Mouse (Mus musculus) retina, postnatal 7 days (tissue): ENCODE data around the gene Hoxd9.

Experiments
- DNase-seq: peaks from one replicate; pipeline ENCODE4 v3.0.0-alpha.2; 2012; ENCODE audit warnings: low read depth, low spot score

Gene Hoxd9

DNA sequence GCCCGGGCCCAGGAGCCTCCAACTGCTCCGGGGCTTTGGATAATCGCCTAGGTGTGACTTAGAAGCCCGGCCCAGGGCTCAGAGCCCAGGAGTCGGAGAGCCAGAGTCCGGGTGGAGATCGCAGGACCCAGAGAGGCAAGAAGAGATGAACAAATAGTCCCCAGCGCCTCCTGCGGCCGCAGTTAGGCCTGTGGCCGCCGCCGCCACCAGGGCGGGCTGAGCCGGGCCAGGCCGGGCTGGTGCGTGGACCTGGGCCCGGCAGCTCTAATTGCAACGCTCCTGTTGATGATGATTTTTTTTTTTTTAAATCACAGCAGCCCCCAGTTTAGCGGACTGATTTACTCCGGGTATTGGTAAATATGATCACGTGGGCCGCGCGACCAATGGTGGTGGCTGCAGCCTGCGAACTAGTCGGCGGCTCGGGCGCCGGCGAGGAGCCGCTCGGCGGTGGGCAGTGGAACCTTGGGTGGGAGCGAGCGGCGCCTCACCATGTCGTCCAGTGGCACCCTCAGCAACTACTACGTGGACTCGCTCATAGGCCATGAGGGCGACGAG lies at the start of gene Hoxd9:
Hoxd9 (plus strand) TSS at position 161 of the 555 bp plus-strand sequence.
- DNase-seq, result no peak

DNA sequence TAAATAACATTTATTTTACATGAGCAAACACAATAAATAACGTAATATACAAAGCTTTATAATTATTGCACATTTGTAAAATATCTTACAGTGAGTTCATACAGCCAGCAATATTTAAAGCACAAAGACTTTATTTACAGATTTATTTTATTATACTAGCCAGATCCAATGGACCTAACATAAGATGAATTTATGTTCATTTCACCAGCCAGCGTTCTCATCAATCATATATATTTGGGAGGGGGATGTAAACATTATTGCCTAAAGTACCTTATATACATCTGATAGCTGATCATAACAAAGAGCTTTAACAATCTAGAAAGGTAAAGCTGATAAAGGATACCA lies 44.6 kb upstream of the Hoxd9 start:
- DNase-seq, result no peak

DNA sequence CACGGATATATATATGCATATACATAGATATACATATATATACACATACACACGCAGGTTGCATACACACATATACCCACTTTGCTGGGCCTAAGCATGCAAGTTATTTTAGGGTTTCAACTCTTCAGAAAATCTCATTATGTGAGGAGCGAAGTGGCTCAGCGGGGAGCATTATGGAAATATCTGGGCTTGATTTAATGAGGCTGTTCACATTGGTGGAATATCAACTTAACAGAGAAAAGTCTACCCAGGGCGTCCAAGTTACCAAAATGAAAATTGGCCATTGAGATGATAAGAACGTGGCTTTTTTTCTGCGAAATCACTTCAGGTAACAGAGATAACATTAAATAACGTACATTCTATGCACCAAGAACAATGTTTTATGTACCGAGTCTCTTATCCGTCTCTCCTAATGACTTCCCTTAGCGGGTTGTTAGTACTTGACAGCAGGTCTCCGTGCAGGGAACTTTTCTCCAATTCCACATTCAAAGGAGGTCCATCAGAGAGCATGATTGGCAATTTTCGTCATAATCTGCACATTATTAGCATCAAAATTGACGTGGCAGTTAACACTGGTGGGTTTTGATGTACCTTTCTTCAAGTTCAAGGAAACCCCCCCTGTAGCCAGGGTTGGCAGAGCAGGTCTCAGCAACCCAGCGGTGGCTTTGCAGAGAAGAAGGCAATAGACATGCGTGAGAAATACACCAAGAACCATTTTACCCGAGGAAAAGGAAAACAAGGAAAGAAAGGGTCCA lies 43.6 kb upstream of the Hoxd9 start:
- no peak for DNase-seq

DNA sequence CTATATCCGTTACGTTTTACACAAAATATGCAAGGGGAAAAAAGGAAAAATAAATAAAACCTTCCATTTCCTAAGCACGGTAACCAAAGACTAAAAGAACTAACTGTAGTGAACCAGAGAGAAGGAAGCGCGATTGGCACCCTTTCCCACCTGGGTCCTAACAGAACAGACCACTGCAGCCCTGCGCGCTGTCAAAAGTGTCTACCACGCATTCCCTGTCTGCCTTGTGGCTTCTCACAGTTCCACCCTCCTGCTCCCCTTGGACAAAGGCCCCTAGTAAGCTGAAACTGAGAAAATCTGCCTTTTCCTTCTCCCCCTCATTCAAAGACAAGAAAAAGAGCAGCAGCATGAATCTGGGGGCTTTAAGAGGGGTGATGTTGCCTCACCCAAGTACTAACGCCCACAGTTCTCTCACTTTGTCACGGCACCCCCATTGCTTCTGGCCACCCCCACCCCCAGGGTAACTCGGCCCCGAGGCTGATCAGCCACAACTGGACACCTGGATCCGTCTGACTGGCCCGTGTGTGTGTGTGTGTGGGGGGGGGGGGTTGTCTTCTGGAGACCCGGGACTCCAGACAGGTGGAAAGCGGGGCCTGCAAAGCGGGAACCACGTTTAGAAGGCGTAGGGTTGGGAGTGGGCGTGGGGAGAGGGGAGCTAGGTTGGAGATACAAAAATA lies 42.6 kb upstream of the Hoxd9 start:
- no peak for DNase-seq

DNA sequence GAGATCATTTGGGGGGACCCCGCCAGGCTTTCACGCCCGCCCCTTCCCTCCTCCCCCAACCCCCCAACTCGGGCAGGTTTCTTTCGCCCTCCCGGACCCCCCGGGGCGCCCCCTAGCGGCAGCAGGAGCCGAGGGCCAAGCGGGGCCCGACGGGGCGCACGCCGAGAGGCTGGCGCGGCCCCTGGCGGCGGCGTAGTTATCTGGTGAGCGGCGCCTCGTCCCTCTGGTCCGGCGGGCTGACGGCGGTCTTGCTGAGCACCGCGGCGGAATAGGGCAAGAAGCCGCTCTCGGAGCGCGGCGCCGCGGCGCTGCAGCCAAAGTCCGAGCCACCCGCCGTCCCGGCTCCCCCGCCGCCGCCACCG lies 42.1 kb upstream of the Hoxd9 start:
- no peak for DNase-seq

DNA sequence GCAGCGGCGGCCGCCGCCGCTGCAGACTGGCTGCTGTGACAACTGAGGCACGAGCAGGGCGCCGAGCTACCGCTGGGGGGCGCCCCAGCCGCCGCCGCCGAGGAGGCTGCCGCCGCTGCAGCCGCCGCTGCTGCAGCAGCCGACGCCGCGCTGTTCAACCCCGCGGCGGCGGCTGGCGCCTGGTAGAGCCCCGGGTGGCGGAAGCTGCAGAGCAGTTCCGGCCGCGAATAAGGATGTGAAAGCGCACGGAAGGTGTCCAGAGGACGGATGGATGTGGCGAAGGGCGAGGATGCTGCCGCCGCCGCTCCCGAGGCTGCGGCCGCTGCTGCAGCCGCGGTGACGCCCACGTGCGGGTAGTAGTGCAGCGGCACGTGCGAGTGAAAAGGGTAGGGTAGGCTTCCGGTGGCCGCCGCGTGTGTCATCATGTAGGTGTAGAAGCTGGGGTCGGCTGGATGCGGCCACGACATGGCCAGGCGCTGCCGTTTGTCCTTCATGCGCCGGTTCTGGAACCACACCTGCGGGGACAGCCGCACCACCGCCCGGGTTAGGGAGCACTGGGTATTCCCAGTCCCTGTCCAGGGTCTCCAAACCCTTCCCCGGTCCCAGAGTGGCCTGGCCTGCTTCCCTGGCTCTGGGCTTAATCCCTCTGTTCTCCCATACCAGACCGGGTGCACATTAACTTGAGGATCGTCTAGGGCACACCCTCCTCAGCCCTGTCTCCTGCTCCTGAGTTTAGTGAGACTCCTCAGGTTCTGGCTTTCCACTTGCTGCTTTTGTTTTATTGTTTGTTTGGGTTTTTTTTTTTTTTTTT lies 41.5 kb upstream of the Hoxd9 start:
- no peak for DNase-seq

DNA sequence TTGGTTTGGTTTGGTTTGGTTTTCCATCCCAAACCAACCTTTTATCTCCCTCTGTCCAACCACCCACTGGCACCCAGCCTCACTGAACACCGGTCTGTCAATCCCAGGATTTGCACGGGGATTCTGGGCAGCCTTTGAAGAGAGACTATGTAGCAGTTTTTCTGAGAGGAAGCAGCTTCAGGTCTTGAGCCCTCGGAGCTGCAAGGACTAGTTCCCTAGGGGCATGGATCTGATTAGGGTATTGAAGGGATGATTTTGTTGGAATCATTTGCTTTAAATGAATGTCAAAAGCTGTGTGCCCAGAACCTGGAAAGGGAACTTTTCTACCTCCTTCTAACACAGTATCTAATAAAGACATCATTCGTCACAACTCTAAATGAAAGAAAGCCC lies 40.9 kb upstream of the Hoxd9 start:
- no peak for DNase-seq

DNA sequence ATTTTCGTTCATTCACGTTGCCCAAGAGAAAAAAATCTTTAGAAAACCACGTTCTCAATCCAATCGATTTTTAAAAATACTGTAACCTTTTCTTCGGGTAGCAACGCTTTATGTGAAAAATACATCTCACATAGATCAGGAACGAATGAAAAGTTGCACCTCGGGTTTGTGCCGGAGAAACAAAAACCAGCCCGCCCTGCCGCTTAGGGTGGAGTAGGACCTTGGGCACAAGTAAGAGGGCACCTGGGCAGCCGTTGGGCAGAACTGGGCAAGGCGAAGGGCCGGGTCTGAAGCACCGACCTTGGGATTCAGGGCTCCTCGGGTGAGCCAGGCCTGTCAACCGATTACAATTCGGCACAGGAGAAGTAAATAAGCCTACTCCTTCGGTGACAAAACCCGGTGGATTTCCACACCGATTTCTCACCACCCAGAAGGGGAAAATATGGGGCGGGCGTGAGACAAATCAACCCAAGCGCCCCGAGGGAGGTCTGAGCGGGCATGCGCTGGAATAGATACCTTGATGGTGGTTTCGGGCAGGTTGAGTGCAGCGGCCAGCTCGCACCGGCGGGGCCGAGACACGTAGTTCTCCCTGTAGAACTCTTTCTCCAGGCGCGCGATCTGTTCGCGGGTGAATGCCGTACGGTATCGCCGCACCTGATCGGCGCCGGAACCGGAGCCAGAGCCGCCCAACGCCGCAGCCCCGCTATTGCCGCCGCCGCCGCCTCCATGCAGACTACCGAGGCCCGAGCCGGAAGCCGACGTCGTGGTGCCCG lies 40.1 kb upstream of the Hoxd9 start:
- no peak for DNase-seq

DNA sequence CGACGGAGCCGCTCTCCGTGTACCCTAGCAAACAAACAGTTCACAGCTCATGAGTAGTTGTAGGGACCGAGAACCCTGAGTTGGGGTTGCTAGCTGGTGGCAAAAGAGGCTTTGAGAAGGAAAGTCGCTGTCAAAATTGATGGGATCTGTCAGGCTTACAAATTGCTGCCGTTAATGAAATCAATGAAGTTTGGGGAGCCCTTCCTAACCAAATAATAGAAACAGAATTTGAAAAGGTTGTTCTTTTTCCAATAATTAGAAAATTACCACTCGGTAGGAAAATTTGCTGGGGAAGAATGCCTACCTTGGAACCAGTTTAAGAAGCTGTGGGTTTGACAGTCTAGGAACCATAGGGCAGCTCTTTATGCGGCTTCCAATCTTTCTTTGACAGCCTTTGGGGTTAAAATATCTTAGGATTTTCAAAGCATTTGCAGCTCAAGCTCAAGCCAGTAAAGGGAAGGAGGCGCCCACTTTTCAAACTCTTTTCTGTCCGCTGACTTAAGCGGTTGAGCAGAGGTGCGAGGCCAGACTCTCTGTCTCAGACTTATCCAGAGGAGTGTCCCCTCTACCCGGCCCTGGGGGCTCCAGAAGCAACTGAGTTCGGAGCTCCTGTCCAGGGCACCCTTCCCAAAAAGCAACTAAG lies 39.4 kb upstream of the Hoxd9 start:
- no peak for DNase-seq

DNA sequence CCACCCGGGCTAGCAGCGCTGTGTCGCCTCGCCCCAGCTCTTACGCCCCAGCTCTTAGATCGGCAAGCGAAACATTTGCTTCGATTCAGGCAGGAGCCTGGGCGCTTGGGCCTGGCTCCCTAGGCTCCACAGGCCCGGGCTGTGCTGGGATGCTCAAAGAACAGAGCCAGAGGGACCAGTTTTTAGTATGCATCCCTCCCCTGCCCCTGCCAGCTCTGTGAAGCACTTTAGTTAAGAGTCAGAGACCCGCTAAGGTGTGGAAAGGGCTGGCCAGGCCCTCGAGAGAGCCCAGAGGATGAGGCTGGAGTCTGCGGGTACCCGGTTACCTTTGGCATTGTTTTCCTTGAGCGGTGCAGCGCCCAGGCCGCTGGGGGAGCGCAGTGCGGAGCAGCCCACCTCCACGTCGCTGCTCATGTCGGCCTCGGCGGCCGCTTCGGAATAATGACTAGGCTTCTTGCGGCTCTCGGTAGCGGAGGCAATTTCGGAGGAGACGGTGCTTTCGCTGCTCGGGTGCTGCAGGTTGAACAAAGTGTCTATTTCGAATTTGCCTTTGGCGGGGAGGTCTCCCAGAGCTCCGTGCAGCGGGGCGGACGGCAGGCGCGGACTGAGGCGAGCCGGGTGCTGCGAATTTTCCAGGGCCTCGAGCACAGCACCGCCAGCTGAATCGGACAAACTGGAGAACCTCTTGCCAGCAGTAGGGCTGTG lies 38.7 kb upstream of the Hoxd9 start:
- DNase-seq, result no peak

DNA sequence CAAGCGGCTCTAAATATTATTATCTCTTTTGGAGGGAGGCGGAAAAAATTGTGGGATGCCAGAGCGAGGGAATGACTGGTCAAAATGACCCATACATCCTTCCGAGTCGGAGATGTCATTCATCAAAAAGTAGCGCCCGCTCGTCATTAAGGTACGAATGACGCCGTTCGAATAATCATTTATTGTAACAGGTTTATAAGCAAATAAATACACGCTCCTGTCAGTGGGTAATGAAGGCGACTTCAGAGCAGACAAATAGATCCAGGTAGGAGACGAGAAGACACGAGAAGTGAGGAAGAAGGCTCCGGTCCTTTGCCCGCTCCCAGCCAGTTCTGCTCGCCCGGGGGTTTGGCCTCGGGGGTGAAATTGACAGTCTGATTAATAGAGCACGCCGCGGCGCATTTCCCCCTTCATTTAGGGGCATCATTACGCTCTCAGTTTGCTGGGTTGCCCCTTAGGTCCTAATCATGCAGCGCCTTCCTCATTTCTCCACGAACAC lies 38.0 kb upstream of the Hoxd9 start, which contains the start of gene Evx2:
Evx2 (minus strand) TSS at position 51 of the 499 bp plus-strand sequence.
- DNase-seq, result no peak

DNA sequence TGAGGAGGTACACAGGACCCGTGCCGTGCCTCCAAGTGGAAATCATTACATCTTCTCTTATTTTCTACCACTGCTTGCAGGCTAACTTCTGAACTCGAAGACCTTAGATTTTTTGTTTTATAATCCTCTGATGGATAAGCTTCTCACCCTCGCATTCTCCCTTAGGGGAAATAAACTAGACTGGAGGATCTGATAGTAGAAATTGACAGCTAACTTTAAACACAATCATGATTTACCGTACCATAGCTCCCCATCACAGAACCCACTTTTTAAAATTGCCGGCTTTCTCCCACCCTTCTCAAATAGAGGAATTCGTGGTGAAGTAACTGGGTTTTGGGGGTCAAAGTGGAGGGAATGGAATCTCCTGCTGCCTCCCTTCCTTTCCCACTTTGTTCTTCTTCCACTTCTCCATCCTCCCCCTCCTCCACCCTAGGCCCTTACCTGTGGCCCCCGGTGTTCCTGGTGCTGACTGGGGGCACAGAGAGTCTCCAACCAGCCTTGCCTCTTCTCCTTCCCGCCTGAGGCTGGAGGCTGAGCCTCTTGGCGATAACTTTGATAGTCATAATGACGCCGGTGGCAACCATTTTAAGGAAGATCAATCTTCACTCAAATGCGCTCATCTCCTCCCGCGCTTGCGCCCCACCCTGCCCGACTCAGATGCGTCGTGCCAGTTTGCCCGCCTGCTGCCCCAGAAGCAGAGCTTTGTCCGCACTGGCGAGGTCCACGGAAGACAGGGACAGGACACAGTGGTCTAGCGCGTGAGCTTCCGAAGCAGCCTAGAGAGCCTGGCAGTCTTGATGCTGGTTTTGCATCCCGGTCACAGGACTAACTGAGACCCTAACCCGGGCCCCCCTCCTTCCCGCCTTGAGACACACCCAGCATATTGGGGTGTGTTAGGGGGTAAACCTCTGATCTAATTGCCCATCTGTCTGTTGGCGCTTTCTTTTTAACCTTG lies 36.8 kb upstream of the Hoxd9 start:
- DNase-seq, result no peak

DNA sequence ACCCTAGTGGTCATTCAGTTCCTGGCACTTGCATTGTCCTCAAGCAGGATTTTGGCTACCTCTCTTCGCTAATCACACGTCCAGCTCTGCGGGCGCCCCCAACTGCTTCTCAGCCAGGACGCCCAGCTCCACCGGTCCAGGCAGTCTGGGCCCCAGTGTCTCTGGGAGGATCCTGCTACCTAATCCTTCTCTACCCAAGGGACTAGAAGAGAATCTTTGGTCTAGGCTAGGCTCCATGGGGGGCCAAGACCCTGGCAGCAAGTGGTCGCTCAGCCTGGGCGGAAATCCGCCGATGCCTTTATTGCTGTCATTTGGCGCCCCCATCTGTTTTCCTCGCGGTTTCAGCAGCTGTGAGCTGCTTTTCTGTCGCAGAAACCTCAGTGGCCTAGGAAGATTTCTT lies 35.8 kb upstream of the Hoxd9 start:
- DNase-seq, result no peak

DNA sequence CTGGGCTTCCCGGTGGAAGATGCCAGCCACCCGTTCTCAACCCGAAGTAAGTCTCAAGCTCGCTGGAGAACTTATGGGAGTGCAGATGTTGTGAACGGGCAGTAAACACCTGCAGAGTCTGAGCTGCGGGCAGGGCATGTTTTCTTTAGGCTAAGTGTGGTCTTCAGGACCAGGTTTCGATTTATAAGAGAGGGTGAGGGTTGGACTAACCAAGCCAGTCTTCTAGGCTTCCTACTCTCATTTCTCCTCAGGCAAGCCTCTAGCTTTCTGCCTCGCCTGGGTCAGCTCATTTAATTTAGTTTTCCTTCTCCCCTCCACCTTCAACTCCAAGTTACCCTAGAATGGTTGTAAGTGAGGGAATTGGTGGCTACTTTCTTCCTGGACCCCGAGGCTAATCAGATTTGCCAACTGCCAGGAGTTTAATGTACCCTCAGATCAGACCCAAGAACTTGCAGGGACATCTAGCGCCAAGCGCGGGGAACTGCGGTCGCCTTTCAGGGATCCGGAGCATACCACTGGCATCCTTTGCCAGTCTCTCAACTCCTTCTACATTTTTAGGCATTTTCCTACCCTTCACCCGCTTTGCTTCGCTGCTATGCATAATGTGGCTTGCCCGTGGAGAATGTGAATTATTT lies 34.1 kb upstream of the Hoxd9 start:
- peak; percentile 53 for DNase-seq

DNA sequence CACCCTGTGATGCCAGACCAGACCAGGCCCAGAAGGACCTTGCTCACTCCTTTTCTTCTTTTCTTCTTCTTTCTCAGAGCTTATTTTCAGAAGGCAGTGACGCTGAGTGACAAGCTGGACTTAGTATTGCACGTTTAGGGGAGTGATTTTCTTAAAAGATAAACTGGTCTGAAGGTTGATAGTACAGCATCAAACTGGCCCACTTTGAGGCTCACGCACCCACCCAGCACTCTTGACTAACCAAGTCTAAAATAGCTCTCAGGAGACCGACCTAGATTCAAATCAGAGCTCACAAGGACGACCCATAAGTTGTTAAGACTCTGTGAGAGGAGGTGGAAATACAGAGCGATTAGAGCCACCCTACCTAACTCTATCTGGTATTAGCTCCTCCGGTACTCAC lies 31.1 kb upstream of the Hoxd9 start:
- no peak for DNase-seq

DNA sequence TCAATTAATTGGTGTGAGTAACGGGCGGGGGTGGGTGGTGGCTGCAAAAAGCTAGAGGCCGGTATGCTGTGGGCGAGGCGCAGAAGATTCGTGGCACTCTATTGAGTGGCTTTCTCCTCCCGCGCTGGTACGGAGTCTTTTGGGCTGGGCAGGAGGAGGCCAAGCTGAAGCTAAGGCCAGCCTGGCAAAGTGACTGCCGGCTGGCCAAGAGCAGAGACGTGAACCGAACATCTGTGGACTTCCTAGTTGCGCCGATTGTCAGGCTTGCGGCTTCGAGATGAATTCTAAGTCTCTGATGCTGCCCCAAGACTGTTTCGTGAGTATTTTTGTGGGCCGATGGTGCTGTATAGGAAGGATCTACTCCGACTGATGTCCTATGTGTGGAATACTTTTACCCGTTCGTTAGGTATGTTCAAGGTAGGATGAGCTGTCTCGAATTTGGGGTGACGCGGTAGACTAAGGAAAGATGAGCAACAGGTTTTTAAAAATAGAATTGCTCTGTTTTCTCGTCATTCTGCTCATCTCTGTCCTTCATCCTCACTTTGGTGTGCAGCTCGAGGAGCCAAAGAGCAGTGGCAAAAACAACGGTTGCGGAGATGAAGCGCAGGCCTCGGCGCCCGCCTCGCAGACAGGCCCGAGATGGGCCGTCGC lies 30.2 kb upstream of the Hoxd9 start:
- DNase-seq, result no peak

DNA sequence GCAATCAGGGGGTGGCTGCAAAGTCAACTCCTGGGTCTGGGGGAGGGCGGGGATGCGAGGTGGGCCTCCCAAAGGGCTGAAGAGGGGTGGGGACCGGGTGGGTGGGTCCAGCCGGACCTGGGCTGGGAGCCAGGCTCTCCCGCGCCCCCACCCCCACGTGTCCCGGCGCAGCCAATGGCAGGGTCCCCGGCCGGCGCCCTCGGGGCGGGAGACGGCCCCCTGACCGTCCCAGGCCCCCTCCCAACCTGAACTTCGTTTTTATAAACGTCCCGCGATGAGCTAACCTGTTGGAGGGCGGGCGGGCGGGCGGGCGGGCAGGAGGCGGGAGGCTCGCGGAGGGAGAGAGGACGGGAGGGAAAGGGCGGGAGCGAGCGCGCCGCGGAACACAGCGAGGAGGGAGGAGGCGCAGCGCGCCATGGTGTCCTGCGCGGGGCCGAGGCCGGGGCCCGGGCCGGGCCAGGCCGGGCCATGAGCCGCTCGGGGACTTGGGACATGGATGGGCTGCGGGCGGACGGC lies 29.6 kb upstream of the Hoxd9 start, which contains the start of gene Hoxd13:
Hoxd13 (plus strand) TSS at position 469 of the 516 bp plus-strand sequence.
- DNase-seq, result no peak
